Mouse (Mus musculus) embryo, embryonic 10 days (tissue): Measurements from ENCODE around the gene Neurl1b.
A peak's percentile ranks its signal among the peaks of the same experiment; 100 is the strongest.

Experiments
- DNase-seq: peaks from one replicate; pipeline ENCODE4 v3.0.0-alpha.2; 2015; ENCODE audit warnings: low spot score

Gene Neurl1b

DNA sequence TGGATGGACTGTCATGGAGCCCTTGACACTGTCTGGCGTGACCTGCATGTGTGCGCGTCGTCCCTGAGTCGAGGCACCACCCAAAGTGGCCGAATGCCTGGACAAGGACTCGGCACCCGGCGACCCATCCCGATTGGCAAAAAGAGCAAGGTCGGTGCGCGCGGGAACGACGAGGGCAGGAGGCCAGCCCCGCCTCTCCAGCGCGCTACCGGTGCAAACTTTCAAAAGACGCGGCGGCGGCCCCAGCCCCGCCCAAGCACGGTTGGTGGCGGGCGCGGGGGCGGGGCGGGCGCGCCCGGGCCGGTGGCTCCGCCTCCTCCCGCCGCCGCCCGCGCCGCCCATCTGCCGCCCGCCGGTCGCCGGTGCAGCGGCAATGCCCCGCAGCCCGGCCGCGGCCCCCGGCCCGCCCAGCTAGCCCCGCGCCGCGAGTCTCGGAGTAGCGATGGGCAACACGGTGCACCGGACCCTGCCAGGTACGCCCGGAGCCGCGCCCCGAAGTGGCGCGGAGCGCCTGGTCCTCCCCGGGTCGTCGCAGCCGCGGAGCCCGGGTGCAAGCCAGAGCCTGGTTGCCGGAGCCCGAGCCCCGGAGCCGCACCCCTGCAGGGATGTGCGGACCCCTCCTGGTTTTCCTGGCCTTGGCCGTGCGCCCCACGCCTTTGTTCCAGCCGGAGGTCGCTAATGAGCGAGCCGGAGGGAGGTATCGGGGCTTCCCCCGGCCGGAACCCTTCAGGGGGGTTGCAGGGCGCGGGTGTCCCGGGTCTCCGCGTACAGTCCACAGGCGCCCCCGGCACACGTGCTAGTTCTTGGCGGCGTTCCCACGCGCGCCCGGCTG lies at the start of gene Neurl1b:
Neurl1b (plus strand) TSS at position 307 of the 832 bp plus-strand sequence.
- DNase-seq, result peak; percentile 55

DNA sequence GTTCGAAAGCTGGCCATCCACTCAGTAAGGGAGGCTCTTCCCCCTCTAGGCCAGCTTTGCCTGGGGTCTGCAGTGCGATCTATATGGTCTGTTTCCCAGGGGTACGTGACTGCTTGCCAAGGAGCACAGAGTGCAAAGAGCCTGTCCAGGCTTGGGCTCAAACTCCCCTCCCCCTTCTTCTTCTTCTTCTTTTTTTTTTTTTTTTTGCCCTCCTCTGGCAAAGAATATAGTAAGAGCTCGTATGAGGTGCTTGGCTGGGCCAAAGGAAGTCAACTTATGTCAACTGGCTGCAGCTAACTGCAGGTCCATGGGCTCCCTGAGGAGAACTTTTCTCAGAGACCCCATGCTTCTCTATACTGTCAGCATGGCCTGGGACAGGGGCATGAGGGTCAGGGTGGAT lies 47.8 kb upstream of the Neurl1b start:
- no peak for DNase-seq

DNA sequence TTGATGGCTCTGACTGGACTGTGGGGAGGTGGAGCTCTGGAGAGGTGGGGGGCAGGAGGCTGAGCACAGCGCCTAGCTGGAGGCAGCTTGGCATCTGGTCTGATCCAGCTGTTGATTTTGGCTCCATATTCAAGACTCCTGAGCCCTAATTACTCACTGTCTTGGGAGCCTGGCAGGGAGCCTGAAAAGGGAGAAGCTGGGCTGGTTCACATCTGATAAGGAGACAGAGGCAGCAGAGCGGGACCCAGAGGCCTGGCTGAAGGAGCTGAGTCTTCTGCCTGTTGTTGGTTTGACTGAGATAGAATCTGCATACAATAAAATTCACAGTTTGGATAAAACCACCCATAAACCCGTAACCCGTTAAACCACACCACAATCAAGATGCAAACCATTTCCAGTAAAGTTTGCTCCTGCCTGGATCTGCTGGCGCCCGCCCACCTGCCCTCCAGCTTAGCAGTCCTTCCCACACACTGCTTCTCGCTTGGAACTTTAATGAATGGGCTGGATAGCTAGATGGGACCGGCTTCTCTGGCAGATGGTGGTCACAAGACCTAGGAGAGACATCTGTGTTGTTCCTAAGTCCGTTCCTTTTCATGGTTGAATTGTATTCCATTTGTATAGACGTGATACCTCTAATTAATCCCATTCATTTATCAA lies 46.2 kb upstream of the Neurl1b start:
- DNase-seq, result no peak

DNA sequence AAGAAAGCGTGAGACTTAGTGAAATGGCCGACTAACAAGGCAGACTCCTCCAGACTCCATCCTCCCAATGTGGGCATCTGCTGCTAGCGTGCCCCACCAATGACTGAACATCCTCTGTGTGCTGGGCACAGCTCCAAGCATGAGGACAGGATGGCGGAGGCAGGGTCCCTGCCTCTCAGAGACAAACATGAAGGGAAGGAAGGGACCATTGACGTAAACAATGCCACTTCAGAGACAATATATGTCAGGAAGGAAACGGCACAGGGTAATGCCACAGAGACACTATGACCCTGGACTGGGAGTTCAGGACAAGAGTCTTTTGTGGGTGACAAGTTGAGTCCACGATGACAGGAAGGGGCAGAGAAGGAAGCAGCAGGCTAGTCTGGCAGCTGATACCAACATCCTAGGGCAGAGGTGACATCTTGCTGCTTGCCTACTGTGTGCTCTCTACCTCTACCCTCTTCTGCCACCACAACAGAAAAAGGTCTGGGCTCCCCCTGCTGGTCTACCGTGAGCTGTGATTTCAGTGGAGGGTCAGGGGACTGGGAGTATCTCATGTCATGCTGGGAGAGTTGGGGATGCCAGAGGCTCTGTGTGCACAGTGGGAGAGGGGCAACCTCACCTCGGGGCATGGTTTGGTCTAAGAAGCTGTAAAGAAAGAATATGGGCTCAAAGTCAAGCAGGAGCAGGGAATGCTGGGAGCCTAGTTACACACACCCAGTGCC lies 43.9 kb upstream of the Neurl1b start:
- peak; percentile 17 for DNase-seq

DNA sequence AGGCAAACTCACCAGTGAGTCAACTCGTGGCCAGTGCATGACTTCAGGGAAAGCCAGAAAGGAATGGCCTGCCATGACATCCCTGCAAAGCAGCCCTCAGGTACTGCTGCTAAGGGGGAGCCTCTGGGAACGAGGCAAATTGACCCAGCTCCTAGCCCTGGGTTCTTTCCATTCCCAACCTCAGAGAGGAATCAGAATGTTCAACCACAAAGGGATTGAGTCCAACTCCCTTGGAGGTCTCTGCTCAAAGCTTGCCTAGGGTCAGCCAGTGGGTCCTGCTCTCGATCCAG lies 43.4 kb upstream of the Neurl1b start:
- no peak for DNase-seq

DNA sequence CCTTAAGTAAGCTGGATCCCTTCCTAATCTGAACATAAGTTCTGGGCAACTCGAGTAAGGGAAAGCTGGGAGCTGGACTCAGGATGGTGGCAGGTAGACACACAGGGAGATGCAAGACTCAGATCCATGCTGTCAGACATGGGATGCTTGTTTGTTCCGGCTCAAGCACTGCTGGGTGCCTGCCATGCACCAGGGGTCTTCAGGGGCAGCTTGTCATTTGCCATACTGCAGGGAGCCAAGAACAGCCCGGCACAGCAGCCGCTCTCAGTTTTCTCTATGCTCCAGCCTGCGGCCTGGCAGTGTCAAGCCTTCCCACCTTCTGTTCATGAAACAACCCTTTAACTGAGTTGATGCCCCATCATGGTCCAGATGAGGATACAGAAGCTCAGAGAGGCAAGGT lies 41.4 kb upstream of the Neurl1b start:
- no peak for DNase-seq

DNA sequence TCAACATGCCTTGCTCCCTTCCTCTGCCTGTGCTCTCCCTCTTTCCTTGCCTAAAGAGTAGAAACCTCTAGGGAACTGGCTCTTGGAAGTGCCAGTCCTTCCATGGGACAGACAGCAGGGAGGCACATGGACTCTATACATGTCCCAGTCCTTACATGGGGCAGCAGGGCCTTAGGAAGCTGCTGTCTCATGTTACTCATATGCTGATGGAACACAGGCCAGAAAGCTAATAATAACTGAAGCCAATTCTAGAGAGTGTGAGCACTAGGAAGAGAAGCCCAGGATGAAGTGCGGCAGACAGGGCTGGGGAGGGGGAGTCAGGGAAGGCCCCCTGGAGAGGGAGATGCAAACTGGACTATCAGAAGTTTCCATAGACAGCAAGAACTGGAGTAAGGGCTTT lies 38.2 kb upstream of the Neurl1b start:
- no peak for DNase-seq

DNA sequence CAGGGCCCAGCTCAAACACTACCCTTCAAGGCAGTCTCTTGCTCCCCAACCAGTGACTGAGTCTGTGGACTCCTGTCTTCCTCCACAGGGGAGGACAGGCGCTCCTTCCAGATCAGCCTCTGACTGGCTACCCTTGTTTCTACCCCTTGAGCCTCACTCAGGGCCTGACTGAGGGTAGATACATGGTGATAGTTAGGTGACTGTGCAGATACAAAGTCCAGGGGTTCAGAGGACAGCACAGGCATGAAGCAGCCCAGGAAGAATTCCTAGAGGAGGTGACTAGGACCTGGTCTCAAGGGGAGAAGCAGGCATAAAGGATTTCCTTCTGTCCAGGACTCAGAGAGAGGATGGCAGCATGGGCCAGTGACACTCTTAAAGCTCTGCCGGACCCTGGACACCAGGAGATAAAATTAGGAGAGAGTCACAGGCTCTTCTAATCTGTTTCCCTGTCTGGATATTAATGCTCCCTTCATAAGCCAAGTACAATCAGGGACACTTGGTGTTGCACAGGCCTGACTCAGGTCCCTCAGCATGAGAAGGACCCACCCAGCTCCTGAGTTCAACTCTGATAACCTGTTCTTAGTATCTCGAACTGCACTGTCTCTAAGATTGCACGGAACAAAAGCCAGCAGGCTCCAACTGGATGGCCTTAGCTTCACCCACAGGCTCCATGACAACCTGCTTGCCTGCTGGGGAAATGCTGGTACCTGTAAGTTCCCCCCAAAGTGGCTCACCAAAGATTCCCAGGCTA lies 37.5 kb upstream of the Neurl1b start:
- no peak for DNase-seq

DNA sequence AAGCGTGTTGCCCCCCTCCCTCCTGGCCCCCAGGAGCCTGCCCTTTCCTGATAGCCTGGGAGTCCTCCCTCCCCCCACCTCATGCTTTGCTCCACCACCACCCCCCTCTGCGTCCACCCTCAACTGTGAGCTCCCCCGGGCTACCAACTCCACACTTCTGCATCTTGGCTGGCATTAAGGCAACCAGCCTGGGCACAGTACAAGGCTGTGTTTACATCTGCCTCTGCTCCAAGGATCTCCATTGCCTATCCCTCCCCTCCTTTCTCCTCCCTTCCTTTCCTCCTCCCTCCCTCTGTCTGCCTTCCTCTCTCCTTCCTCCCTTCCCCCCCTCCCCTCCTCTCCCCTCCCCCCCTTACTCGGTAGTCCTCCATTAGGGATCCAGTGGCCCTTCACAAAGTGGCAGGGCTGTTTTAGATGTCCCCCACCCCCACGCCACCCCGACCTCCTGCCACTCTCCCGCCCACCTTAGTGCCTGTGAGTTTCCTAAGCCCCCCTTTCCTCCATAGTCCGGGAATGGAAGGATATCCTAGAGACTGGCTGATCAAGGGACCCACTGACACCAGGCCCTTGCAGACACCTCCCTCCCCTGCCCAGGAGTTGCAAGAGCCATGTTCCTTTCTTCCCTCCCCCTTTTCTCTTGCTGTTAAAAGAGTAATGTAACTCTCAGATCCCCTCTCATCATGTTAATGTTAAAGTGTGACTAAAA lies 34.2 kb upstream of the Neurl1b start:
- peak; percentile 32 for DNase-seq

DNA sequence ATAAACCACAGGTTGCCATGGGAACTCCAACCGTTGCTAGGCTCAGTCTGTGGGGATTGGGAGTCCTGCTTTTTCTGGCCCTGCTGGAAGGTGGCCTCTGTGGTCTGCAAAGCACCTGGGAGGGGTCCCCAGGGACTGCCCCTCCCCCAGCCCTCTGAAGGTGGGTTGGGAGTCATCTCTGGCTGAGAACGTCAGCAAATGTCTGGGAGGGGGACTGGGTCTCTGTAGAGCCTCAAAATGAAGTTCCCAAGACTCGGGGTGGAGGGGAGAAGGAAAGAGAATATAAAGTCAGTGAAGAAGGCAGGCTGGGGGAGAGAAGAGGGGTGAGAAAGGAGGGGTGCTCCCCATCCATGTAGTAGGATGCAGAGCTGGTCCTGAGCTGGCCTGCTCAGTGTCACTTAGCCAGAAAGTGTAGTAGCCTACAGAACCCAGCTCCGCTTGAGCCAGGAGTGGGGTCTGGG lies 33.6 kb upstream of the Neurl1b start:
- DNase-seq, result no peak

DNA sequence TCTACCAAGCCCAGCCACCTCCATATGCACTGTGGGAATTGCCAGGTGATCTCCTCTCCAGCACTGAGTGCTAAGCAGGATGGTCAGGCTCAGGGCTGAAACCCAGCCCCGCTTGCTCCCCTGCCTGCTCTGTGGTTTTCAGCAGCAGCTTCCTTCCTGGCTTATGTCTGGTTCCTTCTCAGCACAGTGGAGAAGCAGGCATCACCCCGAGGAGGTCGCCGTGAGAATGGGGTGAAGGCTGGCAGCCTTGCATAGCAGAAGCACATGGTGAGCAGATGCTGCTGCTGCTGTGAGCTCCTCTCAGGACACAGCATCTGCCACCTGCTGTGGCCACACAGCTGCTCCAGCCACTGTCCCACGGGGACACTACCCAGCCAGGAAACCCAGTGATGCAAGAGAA lies 33.0 kb upstream of the Neurl1b start:
- no peak for DNase-seq

DNA sequence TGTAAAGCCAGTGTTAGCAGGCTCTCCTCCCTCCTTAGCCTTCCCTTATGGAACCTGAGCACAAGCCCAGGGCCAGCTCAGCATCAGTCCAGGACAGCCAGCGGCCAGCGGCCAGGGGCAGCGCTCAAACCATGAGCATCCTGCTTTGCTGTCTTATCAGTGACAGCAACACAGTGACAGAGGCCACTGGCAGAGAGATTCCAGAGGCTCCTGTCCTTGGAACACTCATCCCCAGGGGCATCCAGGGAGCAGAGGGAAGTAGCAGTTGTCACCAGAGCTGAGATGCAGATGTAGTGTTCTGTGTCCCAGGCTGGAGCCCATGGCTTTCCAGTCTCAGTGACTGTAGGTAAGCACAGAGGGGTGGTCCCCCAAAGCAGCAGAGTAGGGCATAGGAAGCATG lies 32.5 kb upstream of the Neurl1b start:
- DNase-seq, result no peak

DNA sequence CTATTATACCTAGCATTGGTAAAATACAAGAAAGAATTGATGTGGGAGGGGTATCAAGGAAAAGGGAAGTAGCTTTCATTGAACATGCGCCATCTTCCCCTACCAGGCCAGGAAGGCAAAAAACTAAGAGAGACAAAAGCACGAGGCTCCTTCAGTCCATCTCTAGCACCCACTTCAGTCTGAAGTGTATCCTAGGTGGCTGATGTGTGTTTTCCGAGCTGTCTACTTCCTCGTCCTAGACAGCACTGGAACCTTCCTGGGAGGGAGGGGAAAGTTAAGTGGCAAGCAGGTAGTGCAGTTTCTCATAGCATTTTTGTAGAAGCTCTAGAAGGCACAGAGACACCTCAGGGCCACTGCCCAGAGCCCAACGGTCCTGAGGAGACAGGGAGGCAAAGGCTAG lies 31.9 kb upstream of the Neurl1b start:
- no peak for DNase-seq

DNA sequence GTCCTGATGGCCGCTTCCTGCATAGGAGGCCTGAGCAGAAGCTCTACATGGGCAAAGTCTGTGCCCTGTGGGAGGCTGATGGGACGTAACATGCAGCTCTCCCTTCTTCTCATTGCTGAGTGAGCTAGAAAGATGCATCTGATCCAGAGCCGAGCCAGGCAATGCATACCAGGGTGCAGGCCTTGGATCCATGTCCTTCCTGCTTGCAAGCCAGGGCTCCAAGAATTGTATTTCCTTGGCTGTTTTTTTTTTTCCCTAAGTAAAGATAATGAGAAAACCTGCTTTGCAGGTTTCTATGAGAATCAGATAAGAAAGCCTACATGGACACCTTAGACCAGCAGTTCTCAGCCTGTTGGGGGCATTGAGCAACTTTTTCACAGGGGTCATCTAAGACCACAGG lies 30.5 kb upstream of the Neurl1b start:
- DNase-seq, result no peak

DNA sequence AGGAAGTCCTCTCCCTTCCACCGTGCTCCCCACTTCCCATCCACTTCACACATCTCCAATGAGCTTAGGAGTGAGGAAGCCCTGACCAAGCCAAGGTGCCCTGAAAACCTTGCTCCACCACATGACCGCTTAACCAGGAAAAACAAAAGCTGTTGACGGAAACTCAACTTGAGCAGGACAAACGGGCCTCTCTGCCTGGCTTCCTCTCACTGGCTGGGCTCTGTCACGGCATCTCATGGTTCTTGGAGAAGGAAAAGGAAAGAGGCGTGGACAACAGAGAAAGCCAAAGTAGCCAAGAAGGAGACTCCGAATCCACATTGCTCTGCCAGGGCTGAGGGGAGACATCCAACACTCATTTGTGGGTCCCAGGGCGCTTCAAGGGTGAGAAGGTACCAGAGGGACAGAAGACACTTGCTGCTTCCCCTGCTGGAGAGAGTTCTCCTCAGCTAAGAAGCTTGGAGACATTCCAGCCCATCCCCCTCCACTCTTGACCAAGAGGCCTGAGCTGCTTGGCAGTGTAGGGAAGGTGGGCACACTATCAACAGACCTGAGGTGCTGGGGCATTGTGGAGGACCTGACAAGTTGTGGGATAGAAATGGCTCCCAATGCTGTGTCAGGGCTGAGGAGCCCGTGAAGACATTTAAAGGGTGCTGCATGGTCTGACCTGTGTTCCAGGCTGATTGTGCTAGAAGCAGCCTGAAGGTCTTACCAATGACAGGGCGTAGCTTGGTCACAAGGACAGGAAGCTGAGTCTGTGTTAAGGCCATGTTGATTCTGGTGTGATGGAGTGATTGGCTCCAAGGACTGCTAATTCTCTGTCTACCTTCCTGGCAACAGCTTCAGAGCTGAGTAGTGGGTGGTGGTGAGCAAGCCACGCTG lies 29.1 kb upstream of the Neurl1b start:
- DNase-seq, result no peak

DNA sequence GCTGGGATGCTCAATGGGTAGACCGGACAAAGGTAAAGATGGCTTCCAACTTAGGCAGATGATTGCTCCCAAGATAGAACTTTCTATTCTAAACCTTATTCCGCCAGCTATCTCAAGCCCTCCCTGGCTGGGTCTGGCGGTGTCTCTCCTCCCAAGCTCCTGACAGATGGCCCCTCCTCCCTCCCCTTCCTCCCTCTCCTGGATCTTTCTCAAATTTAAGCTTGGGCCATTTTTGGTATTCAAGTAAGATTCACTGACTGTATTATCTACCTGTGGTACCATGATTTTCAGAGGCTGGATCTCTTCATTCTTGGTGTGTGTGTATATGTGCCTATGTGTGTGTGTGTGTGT lies 28.5 kb upstream of the Neurl1b start:
- no peak for DNase-seq

DNA sequence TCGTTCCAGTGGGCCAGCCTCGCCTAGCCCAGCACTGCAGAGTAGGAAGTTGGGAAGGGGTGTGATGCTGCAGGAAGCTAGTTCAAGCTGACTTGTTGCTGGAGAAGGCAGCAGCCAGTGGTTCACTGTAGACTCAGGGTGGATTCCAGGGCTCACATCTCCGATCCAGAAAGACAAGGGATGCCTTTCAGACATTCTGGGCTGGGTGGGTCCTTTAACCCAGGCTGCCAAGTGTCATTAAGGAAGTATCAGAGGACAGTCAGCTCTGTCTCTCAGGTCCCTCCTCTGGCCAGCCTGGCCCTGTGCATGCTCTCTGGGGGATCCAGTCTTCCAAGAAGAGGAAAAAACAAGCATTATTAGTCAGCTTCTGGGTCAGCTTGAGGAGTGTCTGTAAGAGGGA lies 26.5 kb upstream of the Neurl1b start:
- DNase-seq, result no peak

DNA sequence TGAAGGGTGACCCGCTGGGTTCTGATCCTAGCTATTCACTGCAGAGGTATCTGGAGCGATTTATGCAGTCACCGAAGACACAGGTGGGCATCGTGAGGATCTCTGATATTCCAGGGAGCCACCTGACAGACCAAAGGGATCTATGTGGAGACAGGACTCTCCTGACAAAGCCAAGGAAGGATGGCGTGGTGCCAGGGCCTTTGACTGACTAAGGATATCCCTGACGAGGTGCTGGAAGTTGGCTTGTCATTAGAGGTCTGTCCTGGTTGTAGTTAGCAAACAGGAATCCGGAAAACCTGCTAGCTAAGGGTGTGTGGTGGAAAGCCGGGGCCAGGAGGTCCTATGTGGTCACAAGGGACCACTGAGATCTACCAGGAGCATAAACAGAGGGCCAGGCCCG lies 25.4 kb upstream of the Neurl1b start:
- DNase-seq, result no peak

DNA sequence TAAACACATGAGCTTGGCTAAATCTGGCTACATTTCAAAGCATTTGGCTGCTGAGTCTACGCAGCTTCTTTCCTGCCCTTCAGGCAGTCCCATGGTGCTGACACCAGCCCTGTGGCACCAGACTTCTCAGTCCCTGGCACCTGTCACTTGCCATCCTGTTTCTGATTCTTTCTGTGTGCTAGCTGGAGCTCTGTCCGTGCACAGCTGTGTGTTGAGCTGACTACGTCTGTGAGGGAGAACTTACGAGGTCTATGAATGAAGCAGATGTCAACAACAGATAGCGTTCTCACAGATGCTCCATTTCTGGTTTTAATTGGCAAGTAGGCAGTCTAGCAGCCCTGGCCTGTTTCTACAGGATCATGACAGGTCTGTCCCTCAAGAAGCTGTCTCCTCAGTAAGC lies 24.0 kb upstream of the Neurl1b start:
- no peak for DNase-seq

DNA sequence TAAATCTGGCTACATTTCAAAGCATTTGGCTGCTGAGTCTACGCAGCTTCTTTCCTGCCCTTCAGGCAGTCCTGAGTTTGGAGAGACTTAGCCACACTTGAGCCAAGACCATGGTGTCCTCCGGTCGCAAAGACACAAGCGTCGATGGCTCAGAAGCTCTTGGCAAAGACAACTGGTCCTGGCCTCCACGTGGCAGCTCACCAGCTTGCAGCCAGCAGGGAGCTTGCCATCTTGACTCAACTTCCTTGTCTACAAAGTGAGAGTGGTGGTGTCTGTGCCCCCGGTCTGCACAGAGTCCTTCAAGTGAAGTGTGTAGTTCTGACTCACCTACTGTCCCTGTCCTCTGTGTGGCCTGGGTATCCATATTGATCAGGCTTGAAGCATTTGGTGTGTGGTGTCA lies 22.3 kb upstream of the Neurl1b start:
- DNase-seq, result no peak

DNA sequence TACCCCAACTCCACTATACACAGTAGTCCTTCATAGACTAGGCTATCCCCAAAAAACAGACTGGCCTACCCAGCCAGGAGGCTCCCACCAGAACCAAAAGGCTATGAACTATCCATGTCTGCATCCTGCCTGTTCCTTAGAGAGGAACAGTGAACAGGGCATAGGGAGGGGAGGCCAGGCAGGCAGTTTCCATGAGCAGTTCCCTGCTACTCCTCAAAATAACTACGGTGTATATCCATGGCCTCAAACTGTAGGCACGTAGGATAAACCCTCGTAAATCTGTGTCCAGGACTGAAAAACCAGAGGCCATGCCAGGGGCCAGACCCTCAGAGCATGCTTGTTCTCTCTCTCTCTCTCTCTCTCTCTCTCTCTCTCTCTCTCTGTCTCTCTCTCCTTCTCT lies 17.9 kb upstream of the Neurl1b start:
- DNase-seq, result no peak
